Mouse (Mus musculus) midbrain, embryonic 11.5 days (tissue): ENCODE measurements around the gene Slc24a2. TPM values are rescaled to one million over a fixed set of nuclear protein-coding genes. Genes with fewer than 3 reads are reported as not detected.

Experiments used
- ATAC-seq: fragments of 200-750 bp; cut with Nextera tagmentation; 2 replicates; pipeline ENCODE4 v1.8.0; 2017; ENCODE audit warnings: moderate TSS enrichment, moderate library complexity; ENCODE audit not compliant: low FRiP score
- DNase-seq: peaks from one replicate; pipeline ENCODE4 v3.0.0; 2015; ENCODE audit warnings: low spot score; ENCODE audit errors: missing footprints
- H3K27ac ChIP-seq: fragments of 300-500 bp; sonication (generic); 2 replicates; pipeline ENCODE4 v1.5.1; 2014; ENCODE audit warnings: low read depth, low read length
- H3K27me3 ChIP-seq: fragments of 300-500 bp; sonication (generic); 2 replicates; pipeline ENCODE4 v1.6.1; 2014; ENCODE audit warnings: mild to moderate bottlenecking, low read length, moderate library complexity, mixed read lengths; ENCODE audit not compliant: control insufficient read depth, insufficient read depth
- H3K36me3 ChIP-seq: fragments of 300-500 bp; sonication (generic); 2 replicates; pipeline ENCODE4 v1.6.1; 2014; ENCODE audit warnings: mild to moderate bottlenecking, low read length, moderate library complexity, mixed read lengths; ENCODE audit not compliant: control insufficient read depth, insufficient read depth
- H3K4me1 ChIP-seq: fragments of 300-500 bp; sonication (generic); 2 replicates; pipeline ENCODE4 v1.6.1; 2014; ENCODE audit warnings: low read length; ENCODE audit not compliant: control insufficient read depth, insufficient read depth
- H3K4me2 ChIP-seq: fragments of 300-500 bp; sonication (generic); 2 replicates; pipeline ENCODE4 v1.6.1; 2014; ENCODE audit warnings: mild to moderate bottlenecking, moderate library complexity
- H3K4me3 ChIP-seq: fragments of 300-500 bp; sonication (generic); 2 replicates; pipeline ENCODE4 v1.5.1; 2014; ENCODE audit warnings: low read depth, low read length
- H3K9ac ChIP-seq: fragments of 300-500 bp; sonication (generic); 2 replicates; pipeline ENCODE4 v1.6.1; 2014; ENCODE audit warnings: low read length
- H3K9me3 ChIP-seq: fragments of 300-500 bp; sonication (generic); 2 replicates; pipeline ENCODE4 v1.6.1; 2016; ENCODE audit warnings: low read length; ENCODE audit not compliant: control insufficient read depth
- WGBS: fragments of 180-500 bp; shearing (Covaris S2); extraction: QIAGEN DNeasy Blood & Tissue Kit; methylation state at CpG from one replicate; pipeline ENCODE4 v1.1.7; 2014; 5-methylcytosine and 5-hydroxymethylcytosine counted together
- polyA plus RNA-seq: library from polyadenylated mRNA; unstranded; fragments of >200 nt; fragmentation: Nextera tagmentation; extraction: Ambion mirVana; gene quantifications from 2 replicates; pipeline ENCODE4 v1.2.1, GENCODE M21; 2014

Gene Slc24a2
- polyA plus RNA-seq, 1 experiment from 2014 or later: 0.87 TPM

GRCm38 (mm10) chr4:87202081-87202480 lies 28.2 kb downstream of the Slc24a2 start:
- H3K27me3 ChIP-seq: no peaks in the 10 kb centered on the region
- ATAC-seq: no peak
- H3K9ac ChIP-seq: no peak overlapping the region
- no peak overlapping the region for H3K27ac ChIP-seq
- no peak overlapping the region for H3K4me2 ChIP-seq
- no peaks in the 10 kb centered on the region for H3K36me3 ChIP-seq
- H3K9me3 ChIP-seq: no peaks in the 10 kb centered on the region
- DNase-seq: no peak
- H3K4me3 ChIP-seq: no peak overlapping the region
- no peaks in the 10 kb centered on the region for H3K4me1 ChIP-seq
- 91% methylated on average over 2 of the region's 2 CpGs for WGBS

- Histone ChIP-seq H3K4me3 (no peak overlapping the region), H3K27me3 (no peaks in the 10 kb centered on the region), H3K4me2 (no peak overlapping the region), H3K27ac (no peak overlapping the region), H3K9ac (no peak overlapping the region), H3K36me3 (no peaks in the 10 kb centered on the region), H3K4me1 (no peaks in the 10 kb centered on the region), H3K9me3 (no peaks in the 10 kb centered on the region)
- WGBS: 83% methylated on average over 3 of the region's 3 CpGs
- DNase-seq (no peak), ATAC-seq (no peak)
Observed at GRCm38 (mm10) chr4:87201229-87201628, 29.0 kb downstream of the Slc24a2 start.

GRCm38 (mm10) chr4:87184147-87184930 lies 45.9 kb downstream of the Slc24a2 start:
- no peak overlapping the region for H3K4me2 ChIP-seq
- DNase-seq: no peak
- H3K9me3 ChIP-seq: no peaks in the 10 kb centered on the region
- H3K27ac ChIP-seq: no peak overlapping the region
- H3K4me1 ChIP-seq: no peaks in the 10 kb centered on the region
- no peaks in the 10 kb centered on the region for H3K36me3 ChIP-seq
- WGBS: 80% methylated on average over 10 of the region's 10 CpGs
- no peak overlapping the region for H3K9ac ChIP-seq
- H3K4me3 ChIP-seq: no peak overlapping the region
- no peak for ATAC-seq
- no peaks in the 10 kb centered on the region for H3K27me3 ChIP-seq

GRCm38 (mm10) chr4:87177116-87177515 lies 53.2 kb downstream of the Slc24a2 start:
- Histone ChIP-seq H3K27me3 (no peaks in the 10 kb centered on the region), H3K4me1 (no peaks in the 10 kb centered on the region), H3K27ac (no peak overlapping the region), H3K9me3 (no peaks in the 10 kb centered on the region), H3K4me2 (no peak overlapping the region), H3K4me3 (no peak overlapping the region), H3K9ac (no peak overlapping the region), H3K36me3 (no peaks in the 10 kb centered on the region)
- DNase-seq (no peak), ATAC-seq (no peak)
- 68% methylated on average over 3 of the region's 3 CpGs for WGBS

GRCm38 (mm10) chr4:87163945-87164344 lies 66.3 kb downstream of the Slc24a2 start:
- no peaks in the 10 kb centered on the region for H3K4me1 ChIP-seq
- H3K4me3 ChIP-seq: no peak overlapping the region
- no peak overlapping the region for H3K9ac ChIP-seq
- H3K4me2 ChIP-seq: no peak overlapping the region
- no peaks in the 10 kb centered on the region for H3K27me3 ChIP-seq
- H3K36me3 ChIP-seq: no peaks in the 10 kb centered on the region
- WGBS: 91% methylated on average over 6 of the region's 6 CpGs
- ATAC-seq (no peak), DNase-seq (peak; percentile 47)
- H3K9me3 ChIP-seq: no peaks in the 10 kb centered on the region
- no peak overlapping the region for H3K27ac ChIP-seq

- no peaks in the 10 kb centered on the region for H3K9me3 ChIP-seq
- 91% methylated on average over 4 of the region's 4 CpGs for WGBS
- ATAC-seq: no peak
Observed at GRCm38 (mm10) chr4:87158053-87158452, 72.2 kb downstream of the Slc24a2 start.

GRCm38 (mm10) chr4:87151990-87152389 lies 78.3 kb downstream of the Slc24a2 start:
- DNase-seq: no peak
- 78% methylated on average over 7 of the region's 7 CpGs for WGBS
- Histone ChIP-seq H3K36me3 (no peaks in the 10 kb centered on the region), H3K27ac (no peak overlapping the region), H3K4me1 (no peaks in the 10 kb centered on the region), H3K9ac (no peak overlapping the region), H3K9me3 (no peaks in the 10 kb centered on the region), H3K4me2 (no peak overlapping the region), H3K27me3 (no peaks in the 10 kb centered on the region), H3K4me3 (no peak overlapping the region)
- ATAC-seq: no peak

More at GRCm38 (mm10) chr4:87158053-87158452, 72.2 kb downstream of the Slc24a2 start:
- no peak overlapping the region for H3K4me2 ChIP-seq
- no peaks in the 10 kb centered on the region for H3K36me3 ChIP-seq
- no peak overlapping the region for H3K27ac ChIP-seq
- no peak overlapping the region for H3K9ac ChIP-seq
- H3K27me3 ChIP-seq: no peaks in the 10 kb centered on the region
- H3K4me3 ChIP-seq: no peak overlapping the region
- no peaks in the 10 kb centered on the region for H3K4me1 ChIP-seq
- no peak for DNase-seq

GRCm38 (mm10) chr4:87149584-87149983 lies 80.7 kb downstream of the Slc24a2 start:
- Histone ChIP-seq H3K4me2 (no peak overlapping the region), H3K9me3 (no peaks in the 10 kb centered on the region), H3K36me3 (no peaks in the 10 kb centered on the region), H3K4me3 (no peak overlapping the region), H3K9ac (no peak overlapping the region), H3K27ac (no peak overlapping the region), H3K4me1 (no peaks in the 10 kb centered on the region), H3K27me3 (no peaks in the 10 kb centered on the region)
- DNase-seq (no peak), ATAC-seq (no peak)
- WGBS: 94% methylated on average over 2 of the region's 2 CpGs

GRCm38 (mm10) chr4:87141590-87142365 lies 88.5 kb downstream of the Slc24a2 start:
- Histone ChIP-seq H3K36me3 (no peaks in the 10 kb centered on the region), H3K4me3 (no peak overlapping the region), H3K4me1 (no peaks in the 10 kb centered on the region), H3K9ac (no peak overlapping the region), H3K27ac (no peak overlapping the region), H3K27me3 (no peaks in the 10 kb centered on the region), H3K9me3 (no peaks in the 10 kb centered on the region), H3K4me2 (no peak overlapping the region)
- ATAC-seq: no peak
- 91% methylated on average over 12 of the region's 12 CpGs for WGBS
- no peak for DNase-seq
